Mouse (Mus musculus) hindbrain, embryonic 12.5 days (tissue): ENCODE results near the gene Acvr1b. TPM values are rescaled to one million over a fixed set of nuclear protein-coding genes. Genes with fewer than 3 reads are reported as not detected.
A peak's percentile ranks its signal among the peaks of the same experiment; 100 is the strongest.

Source experiments
- ATAC-seq: fragments of 200-750 bp; cut with Nextera tagmentation; 2 replicates; pipeline ENCODE4 v1.8.0; 2017; ENCODE audit warnings: moderate TSS enrichment; ENCODE audit not compliant: low FRiP score
- H3K27ac ChIP-seq: fragments of 300-500 bp; sonication (generic); 2 replicates; pipeline ENCODE4 v1.5.1; 2016; ENCODE audit warnings: mild to moderate bottlenecking
- H3K27me3 ChIP-seq: fragments of 300-500 bp; sonication (generic); 2 replicates; pipeline ENCODE4 v1.6.1; 2016; ENCODE audit warnings: mild to moderate bottlenecking
- H3K36me3 ChIP-seq: fragments of 300-500 bp; sonication (generic); 2 replicates; pipeline ENCODE4 v1.6.1; 2016; ENCODE audit warnings: mild to moderate bottlenecking
- H3K4me1 ChIP-seq: fragments of 300-500 bp; sonication (generic); 2 replicates; pipeline ENCODE4 v1.6.1; 2016
- H3K4me2 ChIP-seq: fragments of 300-500 bp; sonication (generic); replicated peaks from 2 replicates; pipeline ENCODE4 v1.6.1; 2016; ENCODE audit warnings: mild to moderate bottlenecking
- H3K4me3 ChIP-seq: fragments of 300-500 bp; sonication (generic); 2 replicates; pipeline ENCODE4 v1.5.1; 2016; ENCODE audit warnings: mild to moderate bottlenecking
- H3K9ac ChIP-seq: fragments of 300-500 bp; sonication (generic); 2 replicates; pipeline ENCODE4 v1.6.1; 2016; ENCODE audit warnings: mild to moderate bottlenecking, moderate library complexity
- H3K9me3 ChIP-seq: fragments of 300-500 bp; sonication (generic); replicated peaks from 2 replicates; pipeline ENCODE4 v1.6.1; 2016; ENCODE audit warnings: mild to moderate bottlenecking
- WGBS: fragments of 180-500 bp; shearing (Covaris S2); methylation state at CpG from one replicate; pipeline ENCODE4 v1.1.7; 2016; 5-methylcytosine and 5-hydroxymethylcytosine counted together
- polyA plus RNA-seq: library from polyadenylated mRNA; unstranded; fragments of >200 nt; fragmentation: Nextera tagmentation; extraction: Ambion mirVana; gene quantifications from 2 replicates; pipeline ENCODE4 v1.2.1, GENCODE M21; 2016

Acvr1b gene
- polyA plus RNA-seq: 12.2 and 15.5 TPM in 2 replicates

GRCm38 (mm10) chr15:101173421-101174211, at the start of gene Acvr1b:
Acvr1b (plus strand) TSS chr15:101174067.
- H3K4me1 ChIP-seq: peaks cover 39% of the 10 kb centered on the region
- no peaks in the 10 kb centered on the region for H3K9me3 ChIP-seq
- 1% methylated on average over 33 of the region's 87 CpGs for WGBS
- H3K36me3 ChIP-seq: no peaks in the 10 kb centered on the region
- peaks cover 10% of the 10 kb centered on the region; the same call in 1 of the 2 replicates for H3K27me3 ChIP-seq
- peak within 1 kb of the TSS; percentile 98 for H3K9ac ChIP-seq
- peak within 1 kb of the TSS; percentile 91 for H3K27ac ChIP-seq
- H3K4me2 ChIP-seq: peak within 1 kb of the TSS; percentile 93
- H3K4me3 ChIP-seq: peak within 1 kb of the TSS; percentile 91
- peak; percentile 89 for ATAC-seq

GRCm38 (mm10) chr15:101125561-101125960, 48.3 kb upstream of the Acvr1b start:
- no peak overlapping the region for H3K27ac ChIP-seq
- no peak overlapping the region for H3K9ac ChIP-seq
- H3K9me3 ChIP-seq: no peaks in the 10 kb centered on the region
- no peak overlapping the region for H3K4me3 ChIP-seq
- no peaks in the 10 kb centered on the region for H3K36me3 ChIP-seq
- no peak for ATAC-seq
- peaks cover 16% of the 10 kb centered on the region for H3K4me1 ChIP-seq
- H3K4me2 ChIP-seq: no peak overlapping the region
- peaks cover 39% of the 10 kb centered on the region for H3K27me3 ChIP-seq
- WGBS: 90% methylated on average over 6 of the region's 6 CpGs

- H3K27me3 ChIP-seq: peaks cover 51% of the 10 kb centered on the region
These were observed 46.9 kb upstream of the Acvr1b start for GRCm38 (mm10) chr15:101126876-101127544.

GRCm38 (mm10) chr15:101128181-101129089, 45.4 kb upstream of the Acvr1b start, which contains the start of gene Acvrl1:
Acvrl1 (plus strand) TSS chr15:101128522.
- Histone ChIP-seq H3K4me3 (peak within 1 kb of the TSS; percentile 30), H3K9me3 (no peaks in the 10 kb centered on the region), H3K27ac (no peak within 1 kb of the TSS), H3K9ac (peak within 1 kb of the TSS; percentile 59), H3K4me1 (peaks cover 36% of the 10 kb centered on the region), H3K27me3 (peaks cover 55% of the 10 kb centered on the region), H3K4me2 (peak within 1 kb of the TSS; percentile 51), H3K36me3 (no peaks in the 10 kb centered on the region)
- ATAC-seq: no peak
- WGBS: 5% methylated on average over 46 of the region's 46 CpGs

More at GRCm38 (mm10) chr15:101126876-101127544, 46.9 kb upstream of the Acvr1b start:
- Histone ChIP-seq H3K4me2 (no peak overlapping the region), H3K27ac (no peak overlapping the region), H3K36me3 (no peaks in the 10 kb centered on the region), H3K4me1 (peaks cover 26% of the 10 kb centered on the region), H3K9ac (no peak overlapping the region), H3K9me3 (no peaks in the 10 kb centered on the region), H3K4me3 (no peak overlapping the region)
- ATAC-seq: no peak
- WGBS: 82% methylated on average over 12 of the region's 12 CpGs

- Histone ChIP-seq H3K27ac (no peak overlapping the region), H3K4me1 (peaks cover 42% of the 10 kb centered on the region), H3K27me3 (peaks cover 55% of the 10 kb centered on the region), H3K4me3 (0 out of 2 replicates have a peak overlapping the region, but pooled peaks have one; percentile 30), H3K36me3 (no peaks in the 10 kb centered on the region), H3K9ac (no peak overlapping the region), H3K9me3 (no peaks in the 10 kb centered on the region), H3K4me2 (peak overlapping the region; percentile 51)
- ATAC-seq: no peak
- 26% methylated on average over 5 of the region's 5 CpGs for WGBS
These were observed 44.5 kb upstream of the Acvr1b start for GRCm38 (mm10) chr15:101129412-101129811.

GRCm38 (mm10) chr15:101131498-101131897, 42.4 kb upstream of the Acvr1b start:
- Histone ChIP-seq H3K27me3 (peaks cover 55% of the 10 kb centered on the region), H3K9me3 (no peaks in the 10 kb centered on the region), H3K36me3 (no peaks in the 10 kb centered on the region), H3K4me1 (peaks cover 45% of the 10 kb centered on the region), H3K27ac (no peak overlapping the region), H3K4me2 (no peak overlapping the region), H3K4me3 (no peak overlapping the region), H3K9ac (no peak overlapping the region)
- ATAC-seq: no peak
- WGBS: 36% methylated on average over 11 of the region's 11 CpGs

- 63% methylated on average over 6 of the region's 6 CpGs for WGBS
- Histone ChIP-seq H3K9me3 (no peaks in the 10 kb centered on the region), H3K9ac (no peak overlapping the region), H3K4me3 (no peak overlapping the region), H3K27ac (no peak overlapping the region), H3K27me3 (peaks cover 50% of the 10 kb centered on the region), H3K4me2 (no peak overlapping the region), H3K4me1 (peaks cover 45% of the 10 kb centered on the region), H3K36me3 (no peaks in the 10 kb centered on the region)
- no peak for ATAC-seq
These were observed 41.8 kb upstream of the Acvr1b start for GRCm38 (mm10) chr15:101132041-101132440.

GRCm38 (mm10) chr15:101132761-101133160, 41.1 kb upstream of the Acvr1b start:
- no peak overlapping the region for H3K4me3 ChIP-seq
- no peaks in the 10 kb centered on the region for H3K9me3 ChIP-seq
- peaks cover 43% of the 10 kb centered on the region for H3K27me3 ChIP-seq
- ATAC-seq: no peak
- WGBS: 77% methylated on average over 6 of the region's 6 CpGs
- no peak overlapping the region for H3K4me2 ChIP-seq
- no peak overlapping the region for H3K27ac ChIP-seq
- peaks cover 45% of the 10 kb centered on the region for H3K4me1 ChIP-seq
- no peak overlapping the region for H3K9ac ChIP-seq
- H3K36me3 ChIP-seq: no peaks in the 10 kb centered on the region

- Histone ChIP-seq H3K9me3 (no peaks in the 10 kb centered on the region), H3K4me2 (peak overlapping the region; percentile 11), H3K27ac (peak overlapping the region; percentile 30), H3K36me3 (no peaks in the 10 kb centered on the region), H3K9ac (0 out of 2 replicates have a peak overlapping the region, but pooled peaks have one; percentile 19), H3K4me3 (no peak overlapping the region), H3K27me3 (peaks cover 29% of the 10 kb centered on the region), H3K4me1 (peaks cover 33% of the 10 kb centered on the region)
- ATAC-seq: no peak
- WGBS: 18% methylated on average over 15 of the region's 15 CpGs
These were observed 39.7 kb upstream of the Acvr1b start for GRCm38 (mm10) chr15:101133993-101134704.

GRCm38 (mm10) chr15:101135405-101135804, 38.5 kb upstream of the Acvr1b start:
- 63% methylated on average over 8 of the region's 8 CpGs for WGBS
- H3K4me1 ChIP-seq: peaks cover 42% of the 10 kb centered on the region
- no peak overlapping the region for H3K27ac ChIP-seq
- H3K9me3 ChIP-seq: no peaks in the 10 kb centered on the region
- H3K4me2 ChIP-seq: peak overlapping the region; percentile 11
- no peak overlapping the region for H3K9ac ChIP-seq
- H3K4me3 ChIP-seq: 0 out of 2 replicates have a peak overlapping the region, but pooled peaks have one; percentile 0
- H3K27me3 ChIP-seq: peaks cover 16% of the 10 kb centered on the region
- no peaks in the 10 kb centered on the region for H3K36me3 ChIP-seq
- no peak for ATAC-seq

- 77% methylated on average over 11 of the region's 11 CpGs for WGBS
- no peak for ATAC-seq
- Histone ChIP-seq H3K27me3 (peaks cover 4% of the 10 kb centered on the region; the same call in 1 of the 2 replicates), H3K9me3 (no peaks in the 10 kb centered on the region), H3K4me3 (no peak overlapping the region), H3K4me1 (peaks cover 33% of the 10 kb centered on the region), H3K36me3 (no peaks in the 10 kb centered on the region), H3K4me2 (no peak overlapping the region), H3K9ac (no peak overlapping the region), H3K27ac (no peak overlapping the region)
These were observed 36.4 kb upstream of the Acvr1b start for GRCm38 (mm10) chr15:101137455-101137854.
